Mouse (Mus musculus) heart, adult 2 months (tissue): Measurements from ENCODE around the gene Ppp1r3g. TPM values are rescaled to one million over a fixed set of nuclear protein-coding genes. Genes with fewer than 3 reads are reported as not detected.
A peak's percentile ranks its signal among the peaks of the same experiment; 100 is the strongest.
"Not testable (repeated sequence)": the region's sequence is repeated elsewhere in the genome, so short reads cannot be mapped to it uniquely, and the experiment has no call there.

ENCODE experiments used
- DNase-seq, 2 experiments: peaks; one replicate each; pipeline ENCODE4 v3.0.0; 2021
- H3K27ac ChIP-seq: fragments of 200-600 bp; 2 replicates; pipeline ENCODE4 v1.8.1; 2022
- H3K27me3 ChIP-seq: fragments of 200-500 bp; 2 replicates; pipeline ENCODE4 v1.6.1; 2012; ENCODE audit warnings: mild to moderate bottlenecking, low read length, inconsistent platforms, mixed read lengths; ENCODE audit not compliant: control insufficient read depth, insufficient read depth
- H3K36me3 ChIP-seq: fragments of 200-500 bp; 2 replicates; pipeline ENCODE4 v1.6.1; 2012; ENCODE audit warnings: low read length, inconsistent platforms; ENCODE audit not compliant: control insufficient read depth, insufficient read depth
- H3K4me1 ChIP-seq: fragments of 200-500 bp; 2 replicates; pipeline ENCODE4 v1.6.1; 2011; ENCODE audit warnings: low read length; ENCODE audit not compliant: control insufficient read depth, insufficient read depth
- H3K4me3 ChIP-seq: fragments of 200-600 bp; 2 replicates; pipeline ENCODE4 v1.8.1; 2022
- H3K79me2 ChIP-seq: fragments of 200-500 bp; replicated peaks from 2 replicates; pipeline ENCODE4 v1.6.1; 2012; ENCODE audit warnings: mild to moderate bottlenecking, inconsistent platforms, low read length, moderate library complexity, mixed read lengths; ENCODE audit not compliant: control insufficient read depth, insufficient read depth
- H3K9ac ChIP-seq: fragments of 200-500 bp; 2 replicates; pipeline ENCODE4 v1.6.1; 2012; ENCODE audit warnings: low read depth, mild to moderate bottlenecking, control low read depth, inconsistent platforms, low read length, mixed read lengths
- CTCF ChIP-seq: fragments of 200-600 bp; IDR thresholded peaks from 2 replicates; pipeline ENCODE4 v1.8.1; 2022; ENCODE audit warnings: antibody characterized with exemption, mild to moderate bottlenecking, moderate library complexity
- EP300 ChIP-seq: fragments of 200-500 bp; IDR thresholded peaks from 2 replicates; pipeline ENCODE4 v1.6.1; 2011; ENCODE audit warnings: low read depth, low read length, control low read depth; ENCODE audit not compliant: insufficient read depth
- POLR2A ChIP-seq: fragments of 200-500 bp; IDR thresholded peaks from 2 replicates; pipeline ENCODE4 v1.6.1; 2011; ENCODE audit warnings: mild to moderate bottlenecking, low read depth, low read length, control low read depth; ENCODE audit not compliant: insufficient read depth
- WGBS: fragments of 180-500 bp; shearing (Covaris S2); methylation state at CpG from one replicate; pipeline ENCODE4 v1.1.7; 2018; 5-methylcytosine and 5-hydroxymethylcytosine counted together
- intact Hi-C: fragments of 180-260 bp; cut with DNase I; formaldehyde crosslinking; loops from one replicate; pipeline ENCODE4 v1.15.1; 2025
- polyA plus RNA-seq: library from polyadenylated mRNA; depleted of rRNA; stranded (reverse); fragments of >200 nt; gene quantifications from 2 replicates; pipeline ENCODE4 v1.2.3, GENCODE M21; 2012
- total RNA-seq, 2 experiments: library from RNA; stranded (reverse); gene quantifications; 2 replicates each; pipeline ENCODE4 v1.2.3; 2021

The Ppp1r3g gene
- total and polyA plus RNA-seq, 3 experiments: 0.14 to 1.2 (median 0.25) TPM

GRCm38 (mm10) chr13:35982985-35983384, 24.3 kb downstream of the Ppp1r3g start:
- TF ChIP-seq CTCF (no peak), POLR2A (no peak), EP300 (no peak)
- Histone ChIP-seq H3K9ac (no peak overlapping the region), H3K27ac (no peak overlapping the region), H3K4me3 (no peak overlapping the region), H3K4me1 (no peaks in the 10 kb centered on the region), H3K79me2 (no peaks in the 10 kb centered on the region), H3K36me3 (no peaks in the 10 kb centered on the region; the same call in 1 of the 2 replicates), H3K27me3 (no peaks in the 10 kb centered on the region)
- intact Hi-C loops: no loop called here
- no peak for DNase-seq
- WGBS: 70% methylated on average over 6 of the region's 6 CpGs

- no peak for TF ChIP-seq CTCF
- TF ChIP-seq EP300: no peak
- no peak for TF ChIP-seq POLR2A
- no peak overlapping the region for H3K4me3 ChIP-seq
- intact Hi-C loops: no loop called here
- H3K27me3 ChIP-seq: no peaks in the 10 kb centered on the region
- no peak for DNase-seq
- H3K36me3 ChIP-seq: peaks cover 5% of the 10 kb centered on the region
- H3K4me1 ChIP-seq: peaks cover 7% of the 10 kb centered on the region
- H3K27ac ChIP-seq: no peak overlapping the region
- no peaks in the 10 kb centered on the region for H3K79me2 ChIP-seq
- H3K9ac ChIP-seq: no peak overlapping the region
- WGBS: 59% methylated on average over 3 of the region's 3 CpGs
These were observed 30.7 kb downstream of the Ppp1r3g start for GRCm38 (mm10) chr13:35989329-35989728.

GRCm38 (mm10) chr13:35991185-35991584, 32.5 kb downstream of the Ppp1r3g start:
- 97% methylated on average over 19 of the region's 21 CpGs for WGBS
- H3K27ac ChIP-seq, H3K27me3 ChIP-seq, H3K36me3 ChIP-seq, H3K79me2 ChIP-seq, intact Hi-C loops, H3K9ac ChIP-seq, DNase-seq, H3K4me3 ChIP-seq: not testable (repeated sequence)
- H3K4me1 ChIP-seq: peaks cover 16% of the 10 kb centered on the region

- peaks cover 18% of the 10 kb centered on the region for H3K4me1 ChIP-seq
- no peak overlapping the region for H3K9ac ChIP-seq
- DNase-seq: peak; percentile 81 to 86
- H3K27ac ChIP-seq: peak overlapping the region; percentile 63
- H3K27me3 ChIP-seq: no peaks in the 10 kb centered on the region
- intact Hi-C loops: no loop called here
- H3K36me3 ChIP-seq: peaks cover 5% of the 10 kb centered on the region
- no peak overlapping the region for H3K4me3 ChIP-seq
- no peaks in the 10 kb centered on the region for H3K79me2 ChIP-seq
- 13% methylated on average over 8 of the region's 8 CpGs for WGBS
- TF ChIP-seq EP300: peak; percentile 92
- TF ChIP-seq POLR2A: no peak
These were observed 35.4 kb downstream of the Ppp1r3g start for GRCm38 (mm10) chr13:35994067-35994466.

- no peak overlapping the region for H3K9ac ChIP-seq
- no peak for DNase-seq
- TF ChIP-seq CTCF: no peak
- TF ChIP-seq EP300: no peak
- TF ChIP-seq POLR2A: no peak
- no peaks in the 10 kb centered on the region for H3K79me2 ChIP-seq
- peaks cover 18% of the 10 kb centered on the region for H3K4me1 ChIP-seq
- WGBS: 68% methylated on average over 3 of the region's 3 CpGs
- H3K4me3 ChIP-seq: no peak overlapping the region
- intact Hi-C loops: no loop called here
- peak overlapping the region; percentile 47; the same call in 1 of the 2 replicates for H3K27ac ChIP-seq
- peaks cover 5% of the 10 kb centered on the region for H3K36me3 ChIP-seq
- H3K27me3 ChIP-seq: no peaks in the 10 kb centered on the region
These were observed 36.6 kb downstream of the Ppp1r3g start for GRCm38 (mm10) chr13:35995231-35995630.

- H3K9ac ChIP-seq: no peak overlapping the region
- DNase-seq: no peak
- 51% methylated on average over 2 of the region's 2 CpGs for WGBS
- intact Hi-C loops: no loop called here
- no peak overlapping the region for H3K4me3 ChIP-seq
- H3K27me3 ChIP-seq: no peaks in the 10 kb centered on the region
- no peaks in the 10 kb centered on the region for H3K79me2 ChIP-seq
- TF ChIP-seq POLR2A (no peak), EP300 (no peak), CTCF (no peak)
- no peak overlapping the region; the same call in 1 of the 2 replicates for H3K27ac ChIP-seq
- peaks cover 5% of the 10 kb centered on the region for H3K36me3 ChIP-seq
- H3K4me1 ChIP-seq: peaks cover 18% of the 10 kb centered on the region
These were observed 37.2 kb downstream of the Ppp1r3g start for GRCm38 (mm10) chr13:35995696-35996426.
